In genomic region chr3:69064005-69064404, GRCm38 (mm10) we compare ENCODE assay signal across 10 mouse cellular contexts. TPM values are rescaled to one million over a fixed set of nuclear protein-coding genes. Genes with fewer than 3 reads are reported as not detected.
DNase-seq lines count a peak whose midpoint lies in the region; ATAC-seq and TF ChIP-seq lines count a peak whose summit lies in the region.
"Had no signal": no experiment of that assay in that cellular context is flagged by ENCODE, and none has a peak within 500 bp of the region (broad histone marks: within the 10 kb centered on the region; RNA-seq: fewer than 3 reads in every experiment).

No protein-coding gene starts in this region.

- H3K4me1 ChIP-seq in forebrain, postnatal 0 days (ENCODE audit: insufficient read depth), result no peaks in the 10 kb centered on the region
- no peaks in the 10 kb centered on the region for H3K4me1 ChIP-seq in forebrain, embryonic 12.5 days
- H3K4me1 ChIP-seq in liver, embryonic 14.5 days (replicated peaks; ENCODE audit: control insufficient read depth in 2 of 2, insufficient read depth in 2 of 2, low read length in 1 of 2), result peaks cover 6 to 7% of the 10 kb centered on the region in 2 experiments; a peak in 3 of 4 replicates
- peaks cover 26% of the 10 kb centered on the region for H3K4me1 ChIP-seq in liver, embryonic 12.5 days
- H3K4me1 ChIP-seq: midbrain, embryonic 12.5 days had no signal

- H3K9ac ChIP-seq in forebrain, postnatal 0 days, result no peak overlapping the region
- no peak overlapping the region for H3K9ac ChIP-seq in forebrain, embryonic 12.5 days
- H3K9ac ChIP-seq in liver, embryonic 14.5 days (replicated peaks), result no peak overlapping the region
- no peak overlapping the region for H3K9ac ChIP-seq in liver, embryonic 12.5 days
- H3K9ac ChIP-seq: midbrain, embryonic 12.5 days had no signal

- ATAC-seq in forebrain, postnatal 0 days, result no peak; the same call in 1 of the 2 replicates
- no peak for ATAC-seq in forebrain, embryonic 12.5 days (ENCODE audit: low FRiP score)
- ATAC-seq in liver, embryonic 14.5 days (ENCODE audit: insufficient read depth), result no peak
- no peak for ATAC-seq in liver, embryonic 12.5 days

- no peaks in the 10 kb centered on the region for H3K36me3 ChIP-seq in forebrain, postnatal 0 days (ENCODE audit: insufficient read depth)
- no peaks in the 10 kb centered on the region for H3K36me3 ChIP-seq in forebrain, embryonic 12.5 days (replicated peaks)
- H3K36me3 ChIP-seq in liver, embryonic 14.5 days (replicated peaks; ENCODE audit: control insufficient read depth, insufficient read depth, low read depth), result no peaks in the 10 kb centered on the region
- H3K36me3 ChIP-seq in liver, embryonic 12.5 days, result no peaks in the 10 kb centered on the region
- H3K36me3 ChIP-seq: midbrain, embryonic 12.5 days had no signal

- DNase-seq in forebrain, postnatal 0 days, result peak; percentile 51
- DNase-seq in liver, embryonic 14.5 days (ENCODE audit: low read depth in 3 of 3, low spot score in 3 of 3), result peak in 2 of 3 experiments; percentile 54 to 64
- DNase-seq in adipocyte (ENCODE audit: low spot score), result peak; percentile 65
- peak; percentile 61 for DNase-seq in retina, embryonic 14.5 days (ENCODE audit: low spot score)
- DNase-seq in heart, postnatal 4 days, result no peak
- DNase-seq in thymus, postnatal 14 days, result no peak

- no peaks in the 10 kb centered on the region for H3K9me3 ChIP-seq in forebrain, postnatal 0 days (ENCODE audit: low read length)
- H3K9me3 ChIP-seq in forebrain, embryonic 12.5 days, result no peaks in the 10 kb centered on the region
- H3K9me3 ChIP-seq in liver, embryonic 14.5 days (ENCODE audit: control insufficient read depth, low read length), result no peaks in the 10 kb centered on the region
- H3K9me3 ChIP-seq in liver, embryonic 12.5 days (replicated peaks), result no peaks in the 10 kb centered on the region
- H3K9me3 ChIP-seq: G1E; midbrain, embryonic 12.5 days had no signal

- no peak overlapping the region for H3K27ac ChIP-seq in forebrain, postnatal 0 days (ENCODE audit: low read depth, low read length)
- H3K27ac ChIP-seq in forebrain, embryonic 12.5 days, result no peak overlapping the region
- no peak overlapping the region for H3K27ac ChIP-seq in liver, embryonic 14.5 days
- H3K27ac ChIP-seq in liver, embryonic 12.5 days, result no peak overlapping the region; the same call in 1 of the 2 replicates
- H3K27ac ChIP-seq: midbrain, embryonic 12.5 days had no signal

- no peaks in the 10 kb centered on the region for H3K27me3 ChIP-seq in forebrain, postnatal 0 days (ENCODE audit: insufficient read depth, low read length)
- no peaks in the 10 kb centered on the region for H3K27me3 ChIP-seq in forebrain, embryonic 12.5 days
- H3K27me3 ChIP-seq in liver, embryonic 14.5 days (ENCODE audit: control insufficient read depth, insufficient read depth, low read length), result no peaks in the 10 kb centered on the region
- no peaks in the 10 kb centered on the region for H3K27me3 ChIP-seq in liver, embryonic 12.5 days (replicated peaks)
- H3K27me3 ChIP-seq: midbrain, embryonic 12.5 days had no signal

- H3K4me3 ChIP-seq in forebrain, postnatal 0 days (ENCODE audit: low read depth, low read length), result no peak overlapping the region
- H3K4me3 ChIP-seq in forebrain, embryonic 12.5 days (replicated peaks), result no peak overlapping the region
- no peak overlapping the region for H3K4me3 ChIP-seq in liver, embryonic 14.5 days (ENCODE audit: insufficient read depth in 1 of 2, low read depth in 2 of 2, low read length in 2 of 2)
- H3K4me3 ChIP-seq in liver, embryonic 12.5 days, result no peak overlapping the region
- H3K4me3 ChIP-seq: midbrain, embryonic 12.5 days had no signal

- 28% methylated on average over 1 of the region's 1 CpGs for WGBS in forebrain, postnatal 0 days
- WGBS in forebrain, embryonic 12.5 days, result 49% methylated on average over 1 of the region's 1 CpGs
- WGBS in liver, embryonic 14.5 days (ENCODE audit: insufficient replicate concordance), result 54% methylated on average over 1 of the region's 1 CpGs
- 46% methylated on average over 1 of the region's 1 CpGs for WGBS in liver, embryonic 12.5 days (ENCODE audit: insufficient replicate concordance)

- H3K4me2 ChIP-seq in forebrain, postnatal 0 days (ENCODE audit: low read depth), result no peak overlapping the region
- H3K4me2 ChIP-seq in forebrain, embryonic 12.5 days, result no peak overlapping the region
- H3K4me2 ChIP-seq in liver, embryonic 14.5 days (ENCODE audit: low read depth), result no peak overlapping the region
- H3K4me2 ChIP-seq in liver, embryonic 12.5 days, result no peak overlapping the region
- H3K4me2 ChIP-seq: midbrain, embryonic 12.5 days had no signal

- no peak for TF ChIP-seq EP300 in liver, embryonic 14.5 days (IDR thresholded peaks at IDR 0.05; ENCODE audit: low read depth)

- peak; percentile 69 for TF ChIP-seq CTCF in forebrain, postnatal 0 days (IDR thresholded peaks at IDR 0.05; ENCODE audit: low read depth)
- peak; percentile 56; the same call in 1 of the 2 replicates for TF ChIP-seq CTCF in liver, embryonic 14.5 days (IDR thresholded peaks at IDR 0.05; ENCODE audit: low read depth)

RNA-seq across cellular contexts. Expression of gene Trim59, which starts 19.4 kb away (rescaled TPM):
- total RNA-seq in forebrain, postnatal 0 days (2014; rRNA removed), result 8.0 and 8.6 TPM in 2 replicates
- polyA plus RNA-seq in forebrain, postnatal 0 days (2015; fragmentation: Nextera tagmentation; extraction: Ambion mirVana), result 21.3 and 22.1 TPM in 2 replicates
- polyA plus RNA-seq in forebrain, embryonic 12.5 days (2016; fragmentation: Nextera tagmentation; extraction: Ambion mirVana), result 183 and 189 TPM in 2 replicates
- 20.1 and 39.0 TPM in 2 replicates for polyA plus RNA-seq in liver, embryonic 14.5 days (2012; rRNA removed)
- 121 and 136 TPM in 2 replicates for polyA plus RNA-seq in liver, embryonic 14.5 days (2014; fragmentation: Nextera tagmentation; extraction: Ambion mirVana)
- 162 and 164 TPM in 2 replicates for polyA plus RNA-seq in liver, embryonic 12.5 days (2016; fragmentation: Nextera tagmentation; extraction: Ambion mirVana)
- total RNA-seq in heart, postnatal 4 days (2021), result 10 to 100 TPM; 31.4 to 35.3 TPM

RNA-seq across cellular contexts. Expression of gene Smc4, which starts 59.5 kb away (rescaled TPM):
- total RNA-seq in forebrain, postnatal 0 days (2014; rRNA removed), result 16.4 and 21.1 TPM in 2 replicates
- polyA plus RNA-seq in forebrain, postnatal 0 days (2015; fragmentation: Nextera tagmentation; extraction: Ambion mirVana), result 19.4 and 30.2 TPM in 2 replicates
- polyA plus RNA-seq in forebrain, embryonic 12.5 days (2016; fragmentation: Nextera tagmentation; extraction: Ambion mirVana), result 200 and 232 TPM in 2 replicates
- 18.6 and 50.6 TPM in 2 replicates for polyA plus RNA-seq in liver, embryonic 14.5 days (2012; rRNA removed)
- polyA plus RNA-seq in liver, embryonic 14.5 days (2014; fragmentation: Nextera tagmentation; extraction: Ambion mirVana), result 124 and 143 TPM in 2 replicates
- 178 and 181 TPM in 2 replicates for polyA plus RNA-seq in liver, embryonic 12.5 days (2016; fragmentation: Nextera tagmentation; extraction: Ambion mirVana)
- total RNA-seq in heart, postnatal 4 days (2021), result 100 to 1,000 TPM in 1 of 2 experiments, 10 to 100 TPM in 1; 93.9 to 109 TPM

RNA-seq across cellular contexts. Expression of gene Ift80, which starts 59.6 kb away (rescaled TPM):
- total RNA-seq in forebrain, postnatal 0 days (2014; rRNA removed), result 8.9 and 9.2 TPM in 2 replicates
- 2.6 and 3.8 TPM in 2 replicates for polyA plus RNA-seq in forebrain, postnatal 0 days (2015; fragmentation: Nextera tagmentation; extraction: Ambion mirVana)
- polyA plus RNA-seq in forebrain, embryonic 12.5 days (2016; fragmentation: Nextera tagmentation; extraction: Ambion mirVana), result 17.6 and 18.7 TPM in 2 replicates
- polyA plus RNA-seq in liver, embryonic 14.5 days (2012; rRNA removed), result 7.8 and 9.7 TPM in 2 replicates
- polyA plus RNA-seq in liver, embryonic 14.5 days (2014; fragmentation: Nextera tagmentation; extraction: Ambion mirVana), result 6.2 and 6.4 TPM in 2 replicates
- 6.8 and 7.1 TPM in 2 replicates for polyA plus RNA-seq in liver, embryonic 12.5 days (2016; fragmentation: Nextera tagmentation; extraction: Ambion mirVana)
- 10 to 100 TPM in 1 of 2 experiments, 1 to 10 TPM in 1; 8.4 to 11.6 TPM for total RNA-seq in heart, postnatal 4 days (2021)

Comparison
In these comparisons a context has a peak if more than half of its experiments do, and no peak if none do; other contexts are left out.
1. DNase-seq: peak in forebrain, postnatal 0 days (single experiment), liver, embryonic 14.5 days (2 of 3), adipocyte (single experiment) and retina, embryonic 14.5 days (single experiment); none in heart, postnatal 4 days (single experiment) and thymus, postnatal 14 days (single experiment).